Mouse (Mus musculus): Measurements from ENCODE around the gene Anks1b.

DNA sequence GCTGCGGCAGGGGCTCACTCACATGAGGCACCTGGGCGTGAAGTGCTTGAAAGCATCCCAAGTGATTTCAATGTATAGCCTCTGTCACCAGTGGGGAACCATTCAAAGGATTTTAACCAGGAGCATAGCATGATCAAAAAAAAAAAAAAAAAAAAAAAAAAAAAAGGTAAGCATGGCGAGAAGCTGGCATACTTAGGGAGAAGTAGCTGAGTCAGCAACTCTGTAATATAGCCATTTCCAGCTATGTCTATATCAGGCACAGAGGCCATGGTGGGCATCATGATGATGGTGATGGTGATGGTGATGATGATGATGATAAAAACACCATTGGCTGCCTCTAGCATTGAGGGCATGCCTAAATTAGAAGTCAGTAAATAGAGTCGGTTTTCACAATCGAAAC is 814.8 kb downstream of the Anks1b start:
- TF ChIP-seq CTCF (IDR thresholded peaks at IDR 0.05; ENCODE audit: low read depth, low read length) (no peak), TAL1 (conservative IDR thresholded peaks at IDR 0.05; ENCODE audit: low read depth, low read length) (no peak)

All from G1E (cell line).